Mouse (Mus musculus) hindbrain, embryonic 11.5 days (tissue): Measurements from ENCODE around the gene Commd9. TPM values are rescaled to one million over a fixed set of nuclear protein-coding genes. Genes with fewer than 3 reads are reported as not detected.

Experiments
- ATAC-seq: fragments of 200-750 bp; cut with Nextera tagmentation; 2 replicates; pipeline ENCODE4 v1.8.0; 2017; ENCODE audit warnings: mild to moderate bottlenecking, moderate TSS enrichment, moderate library complexity; ENCODE audit not compliant: low FRiP score
- DNase-seq: peaks from one replicate; pipeline ENCODE4 v3.0.0-alpha.2; 2015; ENCODE audit warnings: low spot score
- H3K27ac ChIP-seq: fragments of 300-500 bp; sonication (generic); 2 replicates; pipeline ENCODE4 v1.5.1; 2014; ENCODE audit warnings: mild to moderate bottlenecking, low read depth, low read length
- H3K27me3 ChIP-seq: fragments of 300-500 bp; sonication (generic); 2 replicates; pipeline ENCODE4 v1.6.1; 2014; ENCODE audit warnings: mild to moderate bottlenecking, low read length, moderate library complexity, mixed read lengths; ENCODE audit not compliant: control insufficient read depth, insufficient read depth
- H3K36me3 ChIP-seq: fragments of 300-500 bp; sonication (generic); 2 replicates; pipeline ENCODE4 v1.6.1; 2014; ENCODE audit warnings: mild to moderate bottlenecking, low read length, moderate library complexity, mixed read lengths; ENCODE audit not compliant: control insufficient read depth, insufficient read depth
- H3K4me1 ChIP-seq: fragments of 300-500 bp; sonication (generic); replicated peaks from 2 replicates; pipeline ENCODE4 v1.6.1; 2014; ENCODE audit warnings: low read length, mixed read lengths; ENCODE audit not compliant: control insufficient read depth, insufficient read depth
- H3K4me2 ChIP-seq: fragments of 300-500 bp; sonication (generic); replicated peaks from 2 replicates; pipeline ENCODE4 v1.6.1; 2014; ENCODE audit warnings: mild to moderate bottlenecking, low read depth, low read length
- H3K4me3 ChIP-seq: fragments of 300-500 bp; sonication (generic); 2 replicates; pipeline ENCODE4 v1.5.1; 2014; ENCODE audit warnings: low read depth, low read length
- H3K9ac ChIP-seq: fragments of 300-500 bp; sonication (generic); 2 replicates; pipeline ENCODE4 v1.6.1; 2014; ENCODE audit warnings: low read depth, low read length
- H3K9me3 ChIP-seq: fragments of 300-500 bp; sonication (generic); 2 replicates; pipeline ENCODE4 v1.6.1; 2016; ENCODE audit warnings: low read length; ENCODE audit not compliant: control insufficient read depth
- WGBS: fragments of 180-500 bp; shearing (Covaris S2); extraction: QIAGEN DNeasy Blood & Tissue Kit; methylation state at CpG from one replicate; pipeline ENCODE4 v1.1.7; 2014; 5-methylcytosine and 5-hydroxymethylcytosine counted together
- polyA plus RNA-seq: library from polyadenylated mRNA; unstranded; fragments of >200 nt; fragmentation: Nextera tagmentation; extraction: Ambion mirVana; gene quantifications from 2 replicates; pipeline ENCODE4 v1.2.1, GENCODE M21; 2014

The Commd9 gene
- polyA plus RNA-seq, 1 experiment from 2014 or later: 78.2 TPM

- H3K27ac ChIP-seq: no peak overlapping the region
- no peaks in the 10 kb centered on the region for H3K36me3 ChIP-seq
- H3K9ac ChIP-seq: 0 out of 2 replicates have a peak overlapping the region, but pooled peaks have one; percentile 25
- no peaks in the 10 kb centered on the region for H3K27me3 ChIP-seq
- H3K4me2 ChIP-seq: no peak overlapping the region; the same call in 1 of the 2 replicates
- no peaks in the 10 kb centered on the region for H3K4me1 ChIP-seq
- 27% methylated on average over 21 of the region's 21 CpGs for WGBS
- H3K4me3 ChIP-seq: no peak overlapping the region
- peak; percentile 85 for ATAC-seq
- no peaks in the 10 kb centered on the region for H3K9me3 ChIP-seq
- DNase-seq: peak; percentile 93
Measured at GRCm38 (mm10) chr2:101905534-101906378, 19.7 kb downstream of the Commd9 start.

GRCm38 (mm10) chr2:101906379-101906690, 20.3 kb downstream of the Commd9 start:
- no peak overlapping the region; the same call in 1 of the 2 replicates for H3K4me2 ChIP-seq
- H3K27ac ChIP-seq: no peak overlapping the region
- peak; percentile 36 for ATAC-seq
- H3K9ac ChIP-seq: 0 out of 2 replicates have a peak overlapping the region, but pooled peaks have one; percentile 25
- H3K27me3 ChIP-seq: no peaks in the 10 kb centered on the region
- H3K4me3 ChIP-seq: no peak overlapping the region
- H3K9me3 ChIP-seq: no peaks in the 10 kb centered on the region
- no peaks in the 10 kb centered on the region for H3K4me1 ChIP-seq
- WGBS: 63% methylated on average over 5 of the region's 5 CpGs
- no peak for DNase-seq
- H3K36me3 ChIP-seq: no peaks in the 10 kb centered on the region

- no peak overlapping the region for H3K4me3 ChIP-seq
- H3K9ac ChIP-seq: no peak overlapping the region
- H3K36me3 ChIP-seq: no peaks in the 10 kb centered on the region
- no peak overlapping the region for H3K27ac ChIP-seq
- no peaks in the 10 kb centered on the region for H3K27me3 ChIP-seq
- no peaks in the 10 kb centered on the region for H3K9me3 ChIP-seq
- ATAC-seq: no peak
- 59% methylated on average over 10 of the region's 10 CpGs for WGBS
- H3K4me1 ChIP-seq: no peaks in the 10 kb centered on the region
- DNase-seq: no peak
- no peak overlapping the region for H3K4me2 ChIP-seq
Measured at GRCm38 (mm10) chr2:101907386-101908022, 21.5 kb downstream of the Commd9 start.

GRCm38 (mm10) chr2:101908773-101909172, 22.7 kb downstream of the Commd9 start:
- H3K27me3 ChIP-seq: no peaks in the 10 kb centered on the region
- H3K4me2 ChIP-seq: no peak overlapping the region
- no peak for ATAC-seq
- 73% methylated on average over 13 of the region's 13 CpGs for WGBS
- no peaks in the 10 kb centered on the region for H3K4me1 ChIP-seq
- H3K27ac ChIP-seq: no peak overlapping the region
- no peak overlapping the region for H3K9ac ChIP-seq
- H3K4me3 ChIP-seq: no peak overlapping the region
- no peak for DNase-seq
- H3K36me3 ChIP-seq: no peaks in the 10 kb centered on the region
- H3K9me3 ChIP-seq: no peaks in the 10 kb centered on the region

- no peak overlapping the region for H3K27ac ChIP-seq
- DNase-seq (no peak), ATAC-seq (no peak)
- H3K4me1 ChIP-seq: no peaks in the 10 kb centered on the region
- no peak overlapping the region for H3K4me3 ChIP-seq
- no peak overlapping the region for H3K4me2 ChIP-seq
- 79% methylated on average over 15 of the region's 15 CpGs for WGBS
- no peak overlapping the region for H3K9ac ChIP-seq
- H3K36me3 ChIP-seq: no peaks in the 10 kb centered on the region
- no peaks in the 10 kb centered on the region for H3K9me3 ChIP-seq
- no peaks in the 10 kb centered on the region for H3K27me3 ChIP-seq
Measured at GRCm38 (mm10) chr2:101909326-101910080, 23.5 kb downstream of the Commd9 start.

DNA sequence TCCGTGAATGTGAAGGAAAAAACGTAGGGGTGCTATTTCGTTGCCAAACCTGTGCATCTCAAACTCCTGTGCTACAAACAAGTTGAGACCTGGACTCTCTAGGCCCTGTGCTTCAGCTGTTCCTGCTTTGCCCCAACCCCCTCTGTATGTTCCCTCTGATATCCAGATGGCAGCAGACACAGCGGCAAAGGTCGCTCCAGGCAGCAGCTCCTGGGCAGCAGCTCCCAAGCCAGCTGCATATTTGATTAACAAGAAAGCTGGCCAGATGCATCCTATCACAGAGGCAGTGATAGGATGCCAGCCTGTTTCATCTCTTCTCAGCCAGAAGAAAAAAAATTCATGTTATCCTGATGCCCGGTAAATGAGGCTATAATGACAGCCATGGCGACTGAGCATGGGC, 32.5 kb downstream of the Commd9 start:
- 74% methylated on average over 7 of the region's 7 CpGs for WGBS
- DNase-seq (no peak), ATAC-seq (no peak)
- H3K4me2 ChIP-seq: no peak overlapping the region
- no peaks in the 10 kb centered on the region for H3K36me3 ChIP-seq
- H3K27ac ChIP-seq: no peak overlapping the region
- H3K27me3 ChIP-seq: no peaks in the 10 kb centered on the region
- H3K4me3 ChIP-seq: no peak overlapping the region
- no peak overlapping the region for H3K9ac ChIP-seq
- H3K4me1 ChIP-seq: no peaks in the 10 kb centered on the region
- no peaks in the 10 kb centered on the region for H3K9me3 ChIP-seq

DNA sequence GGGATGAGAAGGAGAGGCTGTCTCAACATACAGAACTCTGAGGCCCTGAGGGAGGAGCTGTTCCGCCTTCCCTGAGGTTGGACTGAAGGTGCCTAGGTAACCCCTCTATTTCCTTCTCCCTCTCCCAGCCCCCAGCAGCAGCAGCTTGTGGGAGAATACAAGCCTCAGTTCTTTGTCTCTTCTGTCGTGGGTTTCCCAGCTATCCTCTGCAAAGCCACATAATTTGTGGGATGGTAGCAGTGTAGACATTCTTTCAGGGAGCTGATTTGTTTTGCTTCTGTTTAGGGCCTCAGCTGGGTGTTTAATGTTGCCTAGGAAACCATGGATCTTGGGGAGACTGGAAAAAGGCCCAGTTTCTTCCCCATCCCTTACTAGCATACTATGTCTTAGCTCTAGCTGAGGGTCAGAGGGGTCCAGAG, 34.1 kb downstream of the Commd9 start:
- Histone ChIP-seq H3K27ac (peak overlapping the region; percentile 51; the same call in 1 of the 2 replicates), H3K9me3 (no peaks in the 10 kb centered on the region), H3K36me3 (no peaks in the 10 kb centered on the region), H3K4me3 (no peak overlapping the region), H3K9ac (no peak overlapping the region), H3K4me2 (no peak overlapping the region), H3K27me3 (no peaks in the 10 kb centered on the region), H3K4me1 (no peaks in the 10 kb centered on the region)
- DNase-seq (no peak), ATAC-seq (peak; percentile 47)
- WGBS: 51% methylated on average over 2 of the region's 2 CpGs

GRCm38 (mm10) chr2:101922302-101922701, 36.3 kb downstream of the Commd9 start:
- WGBS: 95% methylated on average over 4 of the region's 4 CpGs
- Histone ChIP-seq H3K4me3 (no peak overlapping the region), H3K9me3 (no peaks in the 10 kb centered on the region), H3K4me2 (no peak overlapping the region), H3K4me1 (no peaks in the 10 kb centered on the region), H3K27me3 (no peaks in the 10 kb centered on the region), H3K9ac (no peak overlapping the region), H3K27ac (no peak overlapping the region), H3K36me3 (no peaks in the 10 kb centered on the region)
- DNase-seq (no peak), ATAC-seq (no peak)
